ENCODE assay signal across 20 mouse cellular contexts in genomic region chr11:43911646-43912045, GRCm38 (mm10). TPM values are rescaled to one million over a fixed set of nuclear protein-coding genes. Genes with fewer than 3 reads are reported as not detected.
A peak's percentile ranks its signal among the peaks of the same experiment; 100 is the strongest.
DNase-seq lines count a peak whose midpoint lies in the region; ATAC-seq and TF ChIP-seq lines count a peak whose summit lies in the region.
"Had no signal": no experiment of that assay in that cellular context is flagged by ENCODE, and none has a peak within 500 bp of the region (broad histone marks: within the 10 kb centered on the region; RNA-seq: fewer than 3 reads in every experiment).

No protein-coding gene starts in this region.

- H3K79me2 ChIP-seq in liver, adult 2 months (ENCODE audit: control insufficient read depth, insufficient read depth, low read length), result no peaks in the 10 kb centered on the region

- H3K27me3 ChIP-seq in liver, adult 2 months (ENCODE audit: control insufficient read depth, insufficient read depth, low read length), result no peaks in the 10 kb centered on the region
- H3K27me3 ChIP-seq in lung, postnatal 0 days (replicated peaks; ENCODE audit: insufficient read depth, low read length), result no peaks in the 10 kb centered on the region
- H3K27me3 ChIP-seq: forebrain, embryonic 13.5 days; heart, embryonic 15.5 days had no signal

- H3K27ac ChIP-seq in liver, adult 2 months (replicated peaks; ENCODE audit: insufficient read depth, low read depth, low read length), result 0 out of 2 replicates have a peak overlapping the region, but pooled peaks have one; percentile 3
- no peak overlapping the region for H3K27ac ChIP-seq in lung, postnatal 0 days (ENCODE audit: low read length)
- H3K27ac ChIP-seq: embryonic facial prominence, embryonic 10.5 days; forebrain, embryonic 13.5 days; heart, adult 2 months; heart, embryonic 15.5 days; hindbrain, embryonic 14.5 days had no signal

- peak; percentile 75 for DNase-seq in cerebellum, postnatal 10 days
- DNase-seq in cerebellum, adult 8-10 months, result no peak
- peak; percentile 78 for DNase-seq in liver, adult 2 months (ENCODE audit: extremely low read depth, low read depth, low spot score)
- no peak for DNase-seq in liver
- peak; percentile 23 for DNase-seq in lung, postnatal 0 days (ENCODE audit: low spot score)
- no peak for DNase-seq in lung, postnatal 36 days
- DNase-seq: adrenal gland, postnatal 14 days; cerebellum, adult 9-10 months; forebrain, postnatal 0 days; gastrocnemius, postnatal 14 days; heart, postnatal 14 days had no signal

- H3K4me2 ChIP-seq in lung, postnatal 0 days (replicated peaks; ENCODE audit: low read depth, low read length), result no peak overlapping the region
- H3K4me2 ChIP-seq: forebrain, embryonic 13.5 days; heart, embryonic 11.5 days; heart, embryonic 15.5 days; hindbrain, embryonic 14.5 days had no signal

- peaks cover 9% of the 10 kb centered on the region; the same call in 1 of the 2 replicates for H3K4me1 ChIP-seq in liver, adult 2 months (ENCODE audit: control insufficient read depth, insufficient read depth, low read length)
- H3K4me1 ChIP-seq in lung, postnatal 0 days (ENCODE audit: insufficient read depth, low read depth, low read length), result no peaks in the 10 kb centered on the region
- H3K4me1 ChIP-seq: forebrain, embryonic 13.5 days had no signal

- TF ChIP-seq CTCF in liver, adult 2 months (IDR thresholded peaks at IDR 0.05; ENCODE audit: low read depth, low read length), result no peak
- TF ChIP-seq CTCF in lung, postnatal 0 days (IDR thresholded peaks at IDR 0.05), result no peak

- WGBS in liver, adult 2 months, result 70% methylated on average over 6 of the region's 6 CpGs
- WGBS in lung, postnatal 0 days, result 58% methylated on average over 6 of the region's 6 CpGs

- no peak overlapping the region for H3K4me3 ChIP-seq in liver, adult 2 months (ENCODE audit: insufficient read depth, low read depth, low read length)
- H3K4me3 ChIP-seq in lung, postnatal 0 days (ENCODE audit: low read depth, low read length), result no peak overlapping the region
- H3K4me3 ChIP-seq: embryonic facial prominence, embryonic 10.5 days; forebrain, embryonic 13.5 days; heart, adult 2 months; heart, embryonic 15.5 days had no signal

- no peaks in the 10 kb centered on the region for H3K9me3 ChIP-seq in lung, postnatal 0 days (ENCODE audit: low read length)
- H3K9me3 ChIP-seq: embryonic facial prominence, embryonic 10.5 days; forebrain, embryonic 13.5 days; heart, embryonic 15.5 days had no signal

- H3K36me3 ChIP-seq in liver, adult 2 months (ENCODE audit: control insufficient read depth, insufficient read depth, low read length), result no peaks in the 10 kb centered on the region
- no peaks in the 10 kb centered on the region for H3K36me3 ChIP-seq in lung, postnatal 0 days (ENCODE audit: insufficient read depth, low read length)
- H3K36me3 ChIP-seq: embryonic facial prominence, embryonic 10.5 days; heart, embryonic 15.5 days had no signal

- no peak overlapping the region for H3K9ac ChIP-seq in liver, adult 2 months (ENCODE audit: low read depth, low read length)
- no peak overlapping the region for H3K9ac ChIP-seq in lung, postnatal 0 days (replicated peaks; ENCODE audit: low read depth)
- H3K9ac ChIP-seq: forebrain, embryonic 13.5 days; forebrain, postnatal 0 days; heart, embryonic 15.5 days; hindbrain, embryonic 14.5 days had no signal

- no peak for TF ChIP-seq POLR2A in liver, adult 2 months (IDR thresholded peaks at IDR 0.05; ENCODE audit: extremely low read depth, insufficient read depth, low read length)

- no peak for ATAC-seq in lung, postnatal 0 days
- ATAC-seq in monocyte, adult 5-6 weeks (replicated peaks; ENCODE audit: insufficient number of reproducible peaks, low FRiP score, low TSS enrichment, poor library complexity, severe bottlenecking), result no peak
- ATAC-seq: forebrain, embryonic 13.5 days; forebrain, postnatal 0 days had no signal

- TF ChIP-seq EP300 in lung, postnatal 0 days (IDR thresholded peaks at IDR 0.05), result no peak

RNA-seq across cellular contexts. Expression of gene Adra1b, which starts 10.6 kb away (rescaled TPM):
- total RNA-seq in liver, adult 2 months (2014; rRNA removed), result 21.6 and 25.6 TPM in 2 replicates
- polyA plus RNA-seq in liver, adult 2 months (2012; rRNA removed), result 176 and 191 TPM in 2 replicates
- polyA plus RNA-seq in lung, postnatal 0 days (2015; fragmentation: Nextera tagmentation; extraction: Ambion mirVana), result 6.5 and 9.0 TPM in 2 replicates
- not detected in 3 replicates for total RNA-seq in monocyte, adult 5-6 weeks (2017)
- total RNA-seq: hematopoietic stem cell, adult 5-6 weeks; MEL had no signal

Comparison
In these comparisons a context has a peak if more than half of its experiments do, and no peak if none do; other contexts are left out.
1. DNase-seq: peak in cerebellum, postnatal 10 days (2 of 2), liver, adult 2 months (single experiment) and lung, postnatal 0 days (single experiment); none in cerebellum, adult 8-10 months (single experiment), liver (single experiment) and lung, postnatal 36 days (single experiment).
2. RNA of gene Adra1b, which starts 10.6 kb away (total RNA-seq): 21.6 to 25.6 TPM in liver, adult 2 months; not detected in monocyte, adult 5-6 weeks; every median in the first group is over 10 times any median in the second.